Comparison of ENCODE assay signal across 13 mouse cellular contexts in the genomic region with DNA sequence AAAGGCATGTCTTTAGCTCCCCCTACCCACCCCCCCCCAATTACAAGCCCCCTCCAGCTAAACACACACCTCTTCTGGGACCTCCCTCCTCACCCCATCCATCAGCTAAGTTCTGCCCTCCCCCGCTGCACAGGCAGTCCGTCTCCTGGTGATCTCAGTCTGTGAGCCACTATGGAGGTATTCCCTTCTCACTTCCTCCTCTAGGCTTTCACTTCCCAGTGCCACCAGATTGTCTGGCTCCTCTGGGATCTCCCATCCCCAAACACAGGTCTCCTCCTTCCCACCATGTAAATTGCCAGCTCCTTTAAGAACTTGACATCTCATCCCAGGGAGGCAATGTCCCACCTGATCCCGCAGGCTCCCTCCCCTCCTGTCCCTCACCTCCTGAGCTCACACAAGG.
"Had no signal": no experiment of that assay in that cellular context is flagged by ENCODE, and none has a peak within 500 bp of the region (broad histone marks: within the 10 kb centered on the region; RNA-seq: fewer than 3 reads in every experiment).

No protein-coding gene starts in this region.

- H3K36me3 ChIP-seq: limb, embryonic 13.5 days; liver, embryonic 15.5 days had no signal

- H3K9ac ChIP-seq: limb, embryonic 13.5 days; liver, embryonic 15.5 days; lung, embryonic 14.5 days had no signal

- DNase-seq: kidney, adult 8-10 months; kidney, postnatal 25 days; left cerebral cortex, postnatal 4 days; lung, embryonic 14.5 days; lung, postnatal 14 days; midbrain, embryonic 14.5 days; right cerebral cortex, postnatal 14 days; thymus, postnatal 36 days had no signal

- H3K9me3 ChIP-seq: limb, embryonic 13.5 days; liver, embryonic 15.5 days had no signal

- H3K27me3 ChIP-seq: limb, embryonic 13.5 days; liver, embryonic 15.5 days had no signal

- H3K4me3 ChIP-seq: layer of hippocampus, adult 2 months; limb, embryonic 13.5 days; liver, embryonic 15.5 days had no signal

- ATAC-seq: intestine, embryonic 16.5 days had no signal

- H3K4me1 ChIP-seq: liver, embryonic 15.5 days had no signal

- H3K27ac ChIP-seq: layer of hippocampus, adult 2 months; limb, embryonic 13.5 days; liver, embryonic 15.5 days had no signal

- H3K4me2 ChIP-seq: limb, embryonic 13.5 days; liver, embryonic 11.5 days; liver, embryonic 15.5 days; lung, embryonic 14.5 days had no signal
